ENCODE assay signal across 9 mouse cellular contexts in the genomic region with DNA sequence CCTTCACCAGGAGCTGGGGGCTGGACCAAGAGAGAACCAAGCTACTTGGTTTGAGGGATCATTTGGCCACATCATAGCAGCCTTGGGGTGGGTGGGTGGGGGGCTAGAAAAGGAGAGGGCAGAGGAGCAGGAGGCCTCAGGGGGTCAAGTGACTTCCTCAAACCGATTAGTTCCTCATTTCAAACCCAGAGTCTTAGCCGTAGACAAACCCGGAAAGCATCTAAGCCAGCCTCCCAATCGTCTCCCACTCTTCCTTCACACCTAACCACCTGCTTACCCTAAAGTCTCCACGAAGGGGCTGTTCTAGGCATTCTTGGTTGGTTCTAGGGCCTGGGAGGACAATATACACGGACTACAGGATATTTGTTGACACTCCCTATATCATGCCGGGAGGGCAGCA. TPM values are rescaled to one million over a fixed set of nuclear protein-coding genes. Genes with fewer than 3 reads are reported as not detected.
A peak's percentile ranks its signal among the peaks of the same experiment; 100 is the strongest.
DNase-seq lines count a peak whose midpoint lies in the region; ATAC-seq and TF ChIP-seq lines count a peak whose summit lies in the region.
"Had no signal": no experiment of that assay in that cellular context is flagged by ENCODE, and none has a peak within 500 bp of the region (broad histone marks: within the 10 kb centered on the region; RNA-seq: fewer than 3 reads in every experiment).

No protein-coding gene starts in this region.

- TF ChIP-seq CTCF in layer of hippocampus, adult 2 months (conservative IDR thresholded peaks at IDR 0.05) = no peak
- no peak for TF ChIP-seq CTCF in G1E (IDR thresholded peaks at IDR 0.05; ENCODE audit: low read depth, low read length)

- H3K4me1 ChIP-seq in G1E (ENCODE audit: insufficient read depth, low read depth, low read length) = peaks cover 3% of the 10 kb centered on the region; the same call in 1 of the 2 replicates
- peaks cover 26% of the 10 kb centered on the region for H3K4me1 ChIP-seq in forebrain, embryonic 12.5 days
- peaks cover 26% of the 10 kb centered on the region for H3K4me1 ChIP-seq in limb, embryonic 10.5 days

- H3K9me3 ChIP-seq in G1E (replicated peaks) = peaks cover 13% of the 10 kb centered on the region
- no peaks in the 10 kb centered on the region for H3K9me3 ChIP-seq in forebrain, embryonic 12.5 days
- H3K9me3 ChIP-seq in limb, embryonic 10.5 days (replicated peaks) = no peaks in the 10 kb centered on the region

- DNase-seq in layer of hippocampus, adult 2 months (ENCODE audit: low spot score in 2 of 2) = no peak
- DNase-seq in layer of hippocampus, postnatal 36 days = no peak
- DNase-seq in G1E (ENCODE audit: low spot score) = peak; percentile 31
- DNase-seq in limb, embryonic 10.5 days (ENCODE audit: low spot score) = no peak
- no peak for DNase-seq in adrenal gland, postnatal 14 days
- no peak for DNase-seq in urinary bladder, postnatal 10 days (ENCODE audit: low spot score)
- no peak for DNase-seq in layer of hippocampus, adult 8-10 months (ENCODE audit: low spot score in 2 of 2)

- no peak overlapping the region for H3K4me3 ChIP-seq in layer of hippocampus, adult 2 months
- no peak overlapping the region for H3K4me3 ChIP-seq in G1E (ENCODE audit: low read depth, low read length)
- H3K4me3 ChIP-seq in forebrain, embryonic 12.5 days (replicated peaks) = no peak overlapping the region
- no peak overlapping the region; the same call in 1 of the 2 replicates for H3K4me3 ChIP-seq in limb, embryonic 10.5 days

- 0 out of 2 replicates have a peak overlapping the region, but pooled peaks have one; percentile 96 for H3K27ac ChIP-seq in layer of hippocampus, adult 2 months
- H3K27ac ChIP-seq in forebrain, embryonic 12.5 days = no peak overlapping the region
- H3K27ac ChIP-seq in limb, embryonic 10.5 days = 0 out of 2 replicates have a peak overlapping the region, but pooled peaks have one; percentile 88
- H3K27ac ChIP-seq: kidney, postnatal 0 days had no signal

- 74% methylated on average over 7 of the region's 7 CpGs for WGBS in forebrain, embryonic 12.5 days
- 67% methylated on average over 7 of the region's 7 CpGs for WGBS in limb, embryonic 10.5 days

- H3K36me3 ChIP-seq in G1E (replicated peaks) = no peaks in the 10 kb centered on the region
- H3K36me3 ChIP-seq in forebrain, embryonic 12.5 days (replicated peaks) = no peaks in the 10 kb centered on the region
- H3K36me3 ChIP-seq in limb, embryonic 10.5 days = no peaks in the 10 kb centered on the region

- no peak overlapping the region for H3K9ac ChIP-seq in forebrain, embryonic 12.5 days

- no peak for ATAC-seq in G1E (ENCODE audit: extremely low read depth, insufficient number of reproducible peaks, low FRiP score, poor library complexity, severe bottlenecking)
- ATAC-seq in forebrain, embryonic 12.5 days (ENCODE audit: low FRiP score) = peak; percentile 13; the same call in 1 of the 2 replicates

- H3K27me3 ChIP-seq in G1E (ENCODE audit: insufficient read depth, low read length) = peaks cover 32% of the 10 kb centered on the region
- peaks cover 37% of the 10 kb centered on the region for H3K27me3 ChIP-seq in forebrain, embryonic 12.5 days
- H3K27me3 ChIP-seq in limb, embryonic 10.5 days (ENCODE audit: low read depth, poor library complexity, severe bottlenecking) = peaks cover 51% of the 10 kb centered on the region

- no peak overlapping the region; the same call in 1 of the 2 replicates for H3K4me2 ChIP-seq in forebrain, embryonic 12.5 days

RNA-seq across cellular contexts. Expression of a gene that starts 0.9 kb away (rescaled TPM):
- total RNA-seq in layer of hippocampus, adult 2 months (2021) = 10 to 100 TPM; 53.0 to 63.2 TPM
- 10 to 100 TPM; 55.7 to 58.8 TPM for total RNA-seq in layer of hippocampus, postnatal 36 days (2021)
- total RNA-seq in G1E (2014; fragmentation: Nextera tagmentation) (not detected in 2 replicates), G1E (2017) (under 0.01 and 0.06 TPM in 2 replicates)
- polyA plus RNA-seq in G1E (2012) = not detected in 2 replicates
- polyA plus RNA-seq in forebrain, embryonic 12.5 days (2016; fragmentation: Nextera tagmentation; extraction: Ambion mirVana) = 2.8 and 3.3 TPM in 2 replicates
- polyA plus RNA-seq in limb, embryonic 10.5 days (2016; fragmentation: Nextera tagmentation; extraction: Ambion mirVana) = 1.6 and 2.2 TPM in 2 replicates
- total RNA-seq in adrenal gland, postnatal 14 days (2021) = 1.3 and 1.5 TPM in 2 replicates
- 10 to 100 TPM; 48.5 to 59.1 (median 53.3) TPM for total RNA-seq in layer of hippocampus, adult 8-10 months (2022)

Comparison
In these comparisons a context has a peak if more than half of its experiments do, and no peak if none do; other contexts are left out.
1. RNA of a gene that starts 0.9 kb away (total RNA-seq): 53.0 to 63.2 TPM in layer of hippocampus, adult 2 months, 55.7 to 58.8 TPM in layer of hippocampus, postnatal 36 days and 48.5 to 59.1 TPM in layer of hippocampus, adult 8-10 months; 1.3 to 1.5 TPM in adrenal gland, postnatal 14 days and under 0.01 to 0.06 TPM in G1E; every median in the first group is over 10 times any median in the second.